Mouse (Mus musculus): ENCODE data around the gene Nabp2. TPM values are rescaled to one million over a fixed set of nuclear protein-coding genes. Genes with fewer than 3 reads are reported as not detected.
A peak's percentile ranks its signal among the peaks of the same experiment; 100 is the strongest.

The Nabp2 gene
- total RNA-seq, 1 experiment, result 25.3 TPM

GRCm38 (mm10) chr10:128409692-128410559 is 1.4 kb downstream of the Nabp2 start:
- Histone ChIP-seq H3K36me3 (ENCODE audit: control insufficient read depth, insufficient read depth, low read length, poor library complexity, severe bottlenecking) (peaks cover 11% of the 10 kb centered on the region), H3K27ac (ENCODE audit: insufficient read depth, low read depth, low read length, poor library complexity, severe bottlenecking) (peak overlapping the region; percentile 59; the same call in 1 of the 2 replicates), H3K9ac (ENCODE audit: insufficient read depth, low read depth, low read length, poor library complexity, severe bottlenecking) (peak overlapping the region; percentile 83), H3K4me1 (ENCODE audit: control insufficient read depth in 2 of 2, insufficient read depth in 2 of 2, low read length in 2 of 2, poor library complexity in 1 of 2) (peaks cover 2 to 5% of the 10 kb centered on the region in 2 experiments; a peak in 1 of 4 replicates), H3K4me3 (ENCODE audit: insufficient read depth in 1 of 2, low read depth in 1 of 2, low read length in 2 of 2, poor library complexity in 1 of 2, severe bottlenecking in 1 of 2) (peak overlapping the region; percentile 83 to 95), H3K9me3 (ENCODE audit: control insufficient read depth, insufficient read depth, low read depth, low read length) (no peaks in the 10 kb centered on the region)
- in situ Hi-C loops (cut with MboI; ENCODE audit: low sequenced_read_pairs in 2 of 2, unreplicated experiment in 2 of 2), result no loop called here
- DNase-seq (ENCODE audit: low read depth, low spot score), result peak; percentile 95
- TF ChIP-seq ZNF384 (IDR thresholded peaks at IDR 0.05; ENCODE audit: low read depth, low read length), result peak; percentile 87
- TF ChIP-seq MAFK (IDR thresholded peaks at IDR 0.05; ENCODE audit: insufficient read depth, low read depth, low read length), result no peak
- 0 out of 2 replicates have a peak, but pooled peaks have one; percentile 58 for TF ChIP-seq HCFC1 (IDR thresholded peaks at IDR 0.05; ENCODE audit: borderline replicate concordance, insufficient read depth, low read length)

DNA sequence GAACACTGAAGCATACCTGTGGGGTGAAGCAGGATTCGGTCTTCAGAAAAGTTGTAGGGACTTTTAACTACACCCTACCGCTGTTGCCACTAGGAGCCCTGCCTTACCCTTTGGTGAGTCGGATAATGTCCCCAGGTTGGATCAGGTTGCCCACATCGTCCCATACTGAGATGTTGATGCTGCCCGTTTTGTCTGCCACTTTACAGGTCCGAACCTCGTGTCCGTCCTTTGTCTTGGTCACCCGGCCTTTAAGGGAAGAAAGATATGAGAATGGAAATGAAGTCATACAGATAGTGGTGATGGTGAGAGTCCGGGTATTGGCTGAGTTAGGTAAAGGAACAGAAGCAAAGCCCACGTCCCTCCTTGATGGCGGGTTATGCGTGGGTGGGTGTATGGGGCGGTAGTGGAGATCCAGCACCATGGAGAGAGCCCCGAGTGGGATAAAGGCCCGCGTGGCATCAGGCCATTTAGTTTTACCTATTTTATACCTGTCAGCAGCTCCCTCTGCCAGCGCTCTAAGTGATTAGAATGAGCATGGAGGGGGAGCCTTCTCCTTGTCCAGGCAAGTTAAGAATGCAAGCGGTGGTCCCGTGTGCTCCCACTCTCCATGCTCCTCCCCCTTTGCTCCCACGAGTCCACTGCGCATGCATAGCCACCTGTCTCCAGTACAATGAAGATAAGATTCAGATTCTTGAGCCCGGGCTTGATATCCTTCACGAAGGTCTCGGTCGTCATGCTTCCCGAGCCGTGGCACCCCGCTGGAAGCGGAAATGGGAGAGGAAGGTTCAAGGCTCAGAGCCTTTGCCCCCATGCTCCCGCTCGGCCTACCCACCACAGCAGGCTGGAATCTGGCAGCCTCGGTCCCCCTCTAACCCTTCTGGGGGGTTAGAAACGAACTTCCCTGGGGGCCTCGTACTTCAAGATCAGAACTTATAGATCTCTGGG is 2.4 kb downstream of the Nabp2 start:
- H3K4me3 ChIP-seq (ENCODE audit: insufficient read depth in 1 of 2, low read depth in 1 of 2, low read length in 2 of 2, poor library complexity in 1 of 2, severe bottlenecking in 1 of 2), result peak overlapping the region; percentile 81 to 83
- peaks cover 9% of the 10 kb centered on the region; the same call in 1 of the 2 replicates for H3K36me3 ChIP-seq (ENCODE audit: control insufficient read depth, insufficient read depth, low read length, poor library complexity, severe bottlenecking)
- no peaks in the 10 kb centered on the region for H3K9me3 ChIP-seq (ENCODE audit: control insufficient read depth, insufficient read depth, low read depth, low read length)
- H3K9ac ChIP-seq (ENCODE audit: insufficient read depth, low read depth, low read length, poor library complexity, severe bottlenecking), result peak overlapping the region; percentile 83
- in situ Hi-C loops (cut with MboI; ENCODE audit: low sequenced_read_pairs in 2 of 2, unreplicated experiment in 2 of 2), result no loop called here
- no peak for TF ChIP-seq HCFC1 (IDR thresholded peaks at IDR 0.05; ENCODE audit: borderline replicate concordance, insufficient read depth, low read length)
- no peak for TF ChIP-seq ZNF384 (IDR thresholded peaks at IDR 0.05; ENCODE audit: low read depth, low read length)
- no peak for TF ChIP-seq MAFK (IDR thresholded peaks at IDR 0.05; ENCODE audit: insufficient read depth, low read depth, low read length)
- no peak for TF ChIP-seq CHD2 (IDR thresholded peaks at IDR 0.05; ENCODE audit: low read depth, low read length)
- TF ChIP-seq ZC3H11A (IDR thresholded peaks at IDR 0.05; ENCODE audit: borderline replicate concordance, low read depth, low read length), result no peak
- peak overlapping the region; percentile 59 for H3K27ac ChIP-seq (ENCODE audit: insufficient read depth, low read depth, low read length, poor library complexity, severe bottlenecking)
- DNase-seq (ENCODE audit: low read depth, low spot score), result no peak
- peaks cover 2 to 5% of the 10 kb centered on the region in 2 experiments; a peak in 1 of 4 replicates for H3K4me1 ChIP-seq (ENCODE audit: control insufficient read depth in 2 of 2, insufficient read depth in 2 of 2, low read length in 2 of 2, poor library complexity in 1 of 2)

DNA sequence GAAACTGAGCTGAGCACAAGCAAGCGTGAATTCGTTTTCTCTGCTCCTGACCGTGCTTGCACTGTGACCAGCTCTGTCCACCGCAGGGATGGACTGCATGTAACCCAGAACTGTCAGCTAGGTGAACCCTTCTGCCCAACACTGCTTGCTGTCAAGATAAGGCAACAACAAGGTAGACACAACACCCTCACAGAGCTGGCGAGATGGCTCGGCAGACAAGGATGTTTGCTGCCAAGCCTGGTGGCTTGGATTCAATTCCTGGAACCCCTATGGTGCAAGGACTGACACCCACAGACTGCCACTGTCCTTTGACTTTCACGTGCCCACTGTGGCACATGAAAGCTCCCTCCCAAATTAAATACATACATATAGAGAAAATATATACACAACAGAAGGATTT is 7.4 kb downstream of the Nabp2 start:
- Histone ChIP-seq H3K36me3 (ENCODE audit: control insufficient read depth, insufficient read depth, low read length, poor library complexity, severe bottlenecking) (peaks cover 10% of the 10 kb centered on the region; the same call in 1 of the 2 replicates), H3K27ac (ENCODE audit: insufficient read depth, low read depth, low read length, poor library complexity, severe bottlenecking) (no peak overlapping the region), H3K4me3 (ENCODE audit: insufficient read depth in 1 of 2, low read depth in 1 of 2, low read length in 2 of 2, poor library complexity in 1 of 2, severe bottlenecking in 1 of 2) (no peak overlapping the region), H3K9ac (ENCODE audit: insufficient read depth, low read depth, low read length, poor library complexity, severe bottlenecking) (no peak overlapping the region), H3K4me1 (ENCODE audit: control insufficient read depth in 2 of 2, insufficient read depth in 2 of 2, low read length in 2 of 2, poor library complexity in 1 of 2) (peaks cover 0 to 4% of the 10 kb centered on the region in 2 experiments; a peak in 1 of 4 replicates), H3K9me3 (ENCODE audit: control insufficient read depth, insufficient read depth, low read depth, low read length) (no peaks in the 10 kb centered on the region)
- in situ Hi-C loops (cut with MboI; ENCODE audit: low sequenced_read_pairs in 2 of 2, unreplicated experiment in 2 of 2), result no loop called here
- DNase-seq (ENCODE audit: low read depth, low spot score), result no peak
- TF ChIP-seq HCFC1 (IDR thresholded peaks at IDR 0.05; ENCODE audit: borderline replicate concordance, insufficient read depth, low read length), result no peak
- no peak for TF ChIP-seq CHD2 (IDR thresholded peaks at IDR 0.05; ENCODE audit: low read depth, low read length)
- TF ChIP-seq ZNF384 (IDR thresholded peaks at IDR 0.05; ENCODE audit: low read depth, low read length), result no peak
- no peak for TF ChIP-seq ZC3H11A (IDR thresholded peaks at IDR 0.05; ENCODE audit: borderline replicate concordance, low read depth, low read length)
- TF ChIP-seq MAFK (IDR thresholded peaks at IDR 0.05; ENCODE audit: insufficient read depth, low read depth, low read length), result no peak

DNA sequence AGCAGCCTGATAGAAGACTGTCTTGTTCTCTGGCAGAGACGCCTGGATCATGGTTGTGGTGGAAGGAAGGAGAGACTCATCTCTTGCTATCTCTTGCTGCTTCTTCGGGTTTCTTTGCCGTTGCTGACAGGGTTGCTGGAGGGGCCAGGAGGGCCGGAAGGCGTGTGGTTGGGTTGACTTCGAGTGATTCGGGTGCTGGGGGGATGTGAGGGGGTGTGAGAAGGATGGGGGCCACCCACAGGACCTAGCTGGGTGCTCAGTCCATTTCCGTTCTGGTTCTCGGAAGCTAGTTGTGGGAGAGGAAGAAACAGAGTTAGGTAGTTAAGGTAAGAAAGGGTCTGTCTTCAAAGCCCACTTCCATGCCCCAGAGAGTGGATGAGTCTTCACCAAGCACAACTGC is 9.7 kb downstream of the Nabp2 start:
- in situ Hi-C loops (cut with MboI; ENCODE audit: low sequenced_read_pairs in 2 of 2, unreplicated experiment in 2 of 2), result no loop called here
- Histone ChIP-seq H3K9me3 (ENCODE audit: control insufficient read depth, insufficient read depth, low read depth, low read length) (no peaks in the 10 kb centered on the region), H3K36me3 (ENCODE audit: control insufficient read depth, insufficient read depth, low read length, poor library complexity, severe bottlenecking) (peaks cover 4% of the 10 kb centered on the region; the same call in 1 of the 2 replicates), H3K4me3 (ENCODE audit: insufficient read depth in 1 of 2, low read depth in 1 of 2, low read length in 2 of 2, poor library complexity in 1 of 2, severe bottlenecking in 1 of 2) (no peak overlapping the region), H3K9ac (ENCODE audit: insufficient read depth, low read depth, low read length, poor library complexity, severe bottlenecking) (no peak overlapping the region), H3K27ac (ENCODE audit: insufficient read depth, low read depth, low read length, poor library complexity, severe bottlenecking) (no peak overlapping the region; the same call in 1 of the 2 replicates), H3K4me1 (ENCODE audit: control insufficient read depth in 2 of 2, insufficient read depth in 2 of 2, low read length in 2 of 2, poor library complexity in 1 of 2) (peaks cover 0 to 4% of the 10 kb centered on the region in 2 experiments; a peak in 1 of 4 replicates)
- TF ChIP-seq HCFC1 (IDR thresholded peaks at IDR 0.05; ENCODE audit: borderline replicate concordance, insufficient read depth, low read length) (no peak), MAFK (IDR thresholded peaks at IDR 0.05; ENCODE audit: insufficient read depth, low read depth, low read length) (no peak), CHD2 (IDR thresholded peaks at IDR 0.05; ENCODE audit: low read depth, low read length) (no peak), ZNF384 (IDR thresholded peaks at IDR 0.05; ENCODE audit: low read depth, low read length) (no peak), ZC3H11A (IDR thresholded peaks at IDR 0.05; ENCODE audit: borderline replicate concordance, low read depth, low read length) (no peak)
- DNase-seq (ENCODE audit: low read depth, low spot score), result no peak
